Mouse (Mus musculus): ENCODE data around the gene 1110051M20Rik.

DNA sequence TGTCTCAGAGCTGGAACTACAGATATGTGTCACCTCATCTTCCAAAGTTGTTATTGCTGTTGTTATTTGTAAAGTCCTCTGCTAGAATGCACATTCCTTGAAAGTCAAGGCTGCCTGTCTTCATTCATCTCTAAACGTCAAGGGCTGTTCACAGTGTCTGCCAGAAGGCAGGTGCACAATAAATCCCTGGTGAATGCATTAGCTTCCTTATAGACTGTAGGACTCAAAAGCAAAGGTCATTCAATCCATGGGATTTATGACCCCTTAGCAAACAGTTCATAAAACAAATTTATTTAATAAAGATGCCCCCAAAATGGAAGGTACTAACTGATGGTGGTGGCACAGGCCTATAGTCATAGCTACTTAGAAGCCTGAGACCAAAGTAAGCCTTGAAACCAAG lies 5.2 kb upstream of the 1110051M20Rik start:
- no peak for TF ChIP-seq POLR2A (IDR thresholded peaks at IDR 0.05; ENCODE audit: control insufficient read depth, extremely low read depth, insufficient read depth, low read length, poor library complexity)
- no peak for TF ChIP-seq CTCF (IDR thresholded peaks at IDR 0.05; ENCODE audit: borderline replicate concordance, control insufficient read depth, extremely low read depth, insufficient read depth, low read length, poor library complexity)
